Mouse (Mus musculus) forebrain, embryonic 12.5 days (tissue): ENCODE measurements around the gene Sh2d3c. TPM values are rescaled to one million over a fixed set of nuclear protein-coding genes. Genes with fewer than 3 reads are reported as not detected.

Source experiments
- ATAC-seq: fragments of 200-750 bp; cut with Nextera tagmentation; 2 replicates; pipeline ENCODE4 v1.8.0; 2017; ENCODE audit warnings: moderate TSS enrichment; ENCODE audit not compliant: low FRiP score
- H3K27ac ChIP-seq: fragments of 300-500 bp; sonication (generic); 2 replicates; pipeline ENCODE4 v1.5.1; 2016; ENCODE audit warnings: mild to moderate bottlenecking
- H3K27me3 ChIP-seq: fragments of 300-500 bp; sonication (generic); 2 replicates; pipeline ENCODE4 v1.6.1; 2016; ENCODE audit warnings: mild to moderate bottlenecking
- H3K36me3 ChIP-seq: fragments of 300-500 bp; sonication (generic); replicated peaks from 2 replicates; pipeline ENCODE4 v1.6.1; 2016; ENCODE audit warnings: mild to moderate bottlenecking
- H3K4me1 ChIP-seq: fragments of 300-500 bp; sonication (generic); 2 replicates; pipeline ENCODE4 v1.6.1; 2016
- H3K4me2 ChIP-seq: fragments of 300-500 bp; sonication (generic); 2 replicates; pipeline ENCODE4 v1.6.1; 2016; ENCODE audit warnings: mild to moderate bottlenecking, moderate library complexity
- H3K4me3 ChIP-seq: fragments of 300-500 bp; sonication (generic); replicated peaks from 2 replicates; pipeline ENCODE4 v1.5.1; 2016; ENCODE audit warnings: mild to moderate bottlenecking
- H3K9ac ChIP-seq: fragments of 300-500 bp; sonication (generic); 2 replicates; pipeline ENCODE4 v1.6.1; 2016; ENCODE audit warnings: mild to moderate bottlenecking
- H3K9me3 ChIP-seq: fragments of 300-500 bp; sonication (generic); 2 replicates; pipeline ENCODE4 v1.6.1; 2016
- WGBS: fragments of 180-500 bp; shearing (Covaris S2); methylation state at CpG from one replicate; pipeline ENCODE4 v1.1.7; 2016; 5-methylcytosine and 5-hydroxymethylcytosine counted together
- polyA plus RNA-seq: library from polyadenylated mRNA; unstranded; fragments of >200 nt; fragmentation: Nextera tagmentation; extraction: Ambion mirVana; gene quantifications from 2 replicates; pipeline ENCODE4 v1.2.1, GENCODE M21; 2016

Sh2d3c gene
- polyA plus RNA-seq, 1 experiment from 2014 or later: 30.1 TPM

GRCm38 (mm10) chr2:32703046-32703445 lies 17.8 kb upstream of the Sh2d3c start:
- Histone ChIP-seq H3K27ac (no peak overlapping the region), H3K27me3 (no peaks in the 10 kb centered on the region), H3K9ac (no peak overlapping the region), H3K36me3 (peaks cover 51% of the 10 kb centered on the region), H3K4me2 (no peak overlapping the region), H3K4me1 (no peaks in the 10 kb centered on the region), H3K4me3 (no peak overlapping the region), H3K9me3 (no peaks in the 10 kb centered on the region)
- whole genome bisulfite sequencing: 94% methylated on average over 8 of the region's 8 CpGs
- ATAC-seq: no peak

GRCm38 (mm10) chr2:32704021-32704421 lies 16.8 kb upstream of the Sh2d3c start, which contains the start of gene Fpgs:
TSS of gene Fpgs (minus strand) at chr2:32704145.
- Histone ChIP-seq H3K4me3 (no peak within 1 kb of the TSS), H3K9me3 (no peaks in the 10 kb centered on the region), H3K4me1 (no peaks in the 10 kb centered on the region), H3K36me3 (peaks cover 61% of the 10 kb centered on the region), H3K27ac (no peak within 1 kb of the TSS), H3K27me3 (no peaks in the 10 kb centered on the region), H3K9ac (no peak within 1 kb of the TSS), H3K4me2 (no peak within 1 kb of the TSS)
- ATAC-seq: no peak
- WGBS: 75% methylated on average over 2 of the region's 2 CpGs

GRCm38 (mm10) chr2:32705018-32705417 lies 15.8 kb upstream of the Sh2d3c start:
- Histone ChIP-seq H3K9me3 (no peaks in the 10 kb centered on the region), H3K27ac (no peak overlapping the region), H3K27me3 (no peaks in the 10 kb centered on the region), H3K9ac (no peak overlapping the region), H3K4me3 (no peak overlapping the region), H3K4me1 (no peaks in the 10 kb centered on the region), H3K36me3 (peaks cover 71% of the 10 kb centered on the region), H3K4me2 (no peak overlapping the region)
- WGBS: 95% methylated on average over 7 of the region's 7 CpGs
- no peak for ATAC-seq

GRCm38 (mm10) chr2:32706971-32707370 lies 13.9 kb upstream of the Sh2d3c start:
- H3K27ac ChIP-seq: no peak overlapping the region
- no peak overlapping the region for H3K9ac ChIP-seq
- no peak overlapping the region for H3K4me2 ChIP-seq
- H3K36me3 ChIP-seq: peaks cover 78% of the 10 kb centered on the region
- no peaks in the 10 kb centered on the region for H3K9me3 ChIP-seq
- ATAC-seq: no peak
- H3K4me3 ChIP-seq: no peak overlapping the region
- WGBS: 93% methylated on average over 6 of the region's 6 CpGs
- no peaks in the 10 kb centered on the region for H3K27me3 ChIP-seq
- peaks cover 10% of the 10 kb centered on the region for H3K4me1 ChIP-seq

- H3K9ac ChIP-seq: no peak overlapping the region
- no peak overlapping the region for H3K4me3 ChIP-seq
- no peak for ATAC-seq
- no peaks in the 10 kb centered on the region for H3K9me3 ChIP-seq
- H3K27ac ChIP-seq: no peak overlapping the region
- WGBS: 38% methylated on average over 3 of the region's 3 CpGs
- H3K27me3 ChIP-seq: no peaks in the 10 kb centered on the region
- peaks cover 72% of the 10 kb centered on the region for H3K36me3 ChIP-seq
- peaks cover 12% of the 10 kb centered on the region for H3K4me1 ChIP-seq
- H3K4me2 ChIP-seq: no peak overlapping the region
Observed at GRCm38 (mm10) chr2:32708643-32709042, 12.2 kb upstream of the Sh2d3c start.

GRCm38 (mm10) chr2:32709521-32710137 lies 11.2 kb upstream of the Sh2d3c start:
- Histone ChIP-seq H3K27ac (no peak overlapping the region), H3K4me2 (no peak overlapping the region), H3K27me3 (no peaks in the 10 kb centered on the region), H3K9me3 (no peaks in the 10 kb centered on the region), H3K4me1 (peaks cover 20% of the 10 kb centered on the region), H3K36me3 (peaks cover 62% of the 10 kb centered on the region), H3K4me3 (no peak overlapping the region), H3K9ac (no peak overlapping the region)
- WGBS: 92% methylated on average over 20 of the region's 20 CpGs
- ATAC-seq: no peak

- WGBS: 89% methylated on average over 5 of the region's 5 CpGs
- Histone ChIP-seq H3K9ac (no peak overlapping the region), H3K9me3 (no peaks in the 10 kb centered on the region), H3K27me3 (no peaks in the 10 kb centered on the region), H3K27ac (no peak overlapping the region), H3K4me3 (no peak overlapping the region), H3K36me3 (peaks cover 54% of the 10 kb centered on the region), H3K4me1 (peaks cover 20% of the 10 kb centered on the region), H3K4me2 (no peak overlapping the region)
- ATAC-seq: no peak
Observed at GRCm38 (mm10) chr2:32710425-32710824, 10.4 kb upstream of the Sh2d3c start.

- Histone ChIP-seq H3K9ac (peak overlapping the region; percentile 93), H3K4me2 (peak overlapping the region; percentile 96), H3K27ac (0 out of 2 replicates have a peak overlapping the region, but pooled peaks have one; percentile 99), H3K27me3 (no peaks in the 10 kb centered on the region), H3K9me3 (no peaks in the 10 kb centered on the region), H3K4me1 (peaks cover 20% of the 10 kb centered on the region), H3K36me3 (peaks cover 43% of the 10 kb centered on the region), H3K4me3 (peak overlapping the region; percentile 92)
- 30% methylated on average over 9 of the region's 9 CpGs for WGBS
- no peak for ATAC-seq
Observed at GRCm38 (mm10) chr2:32711301-32712056, 9.4 kb upstream of the Sh2d3c start.

- WGBS: under 1% methylated on average over 41 of the region's 41 CpGs
- Histone ChIP-seq H3K4me2 (peak overlapping the region; percentile 96), H3K9me3 (no peaks in the 10 kb centered on the region), H3K4me3 (peak overlapping the region; percentile 92), H3K27me3 (no peaks in the 10 kb centered on the region), H3K9ac (peak overlapping the region; percentile 93), H3K36me3 (peaks cover 37% of the 10 kb centered on the region), H3K4me1 (peaks cover 20% of the 10 kb centered on the region), H3K27ac (peak overlapping the region; percentile 99)
- ATAC-seq: peak; percentile 50
Observed at GRCm38 (mm10) chr2:32712108-32712551, 8.7 kb upstream of the Sh2d3c start.

- Histone ChIP-seq H3K4me3 (peak overlapping the region; percentile 92), H3K4me2 (peak overlapping the region; percentile 96), H3K27me3 (no peaks in the 10 kb centered on the region), H3K36me3 (peaks cover 32% of the 10 kb centered on the region), H3K9me3 (no peaks in the 10 kb centered on the region), H3K9ac (peak overlapping the region; percentile 93), H3K27ac (peak overlapping the region; percentile 99), H3K4me1 (peaks cover 20% of the 10 kb centered on the region)
- WGBS: 0% methylated on average over 26 of the region's 44 CpGs
- peak; percentile 91 for ATAC-seq
Observed at GRCm38 (mm10) chr2:32712586-32712933, 8.3 kb upstream of the Sh2d3c start.

- Histone ChIP-seq H3K9ac (peak within 1 kb of the TSS; percentile 93), H3K4me1 (peaks cover 20% of the 10 kb centered on the region), H3K27ac (peak within 1 kb of the TSS; percentile 99), H3K4me2 (peak within 1 kb of the TSS; percentile 96), H3K9me3 (no peaks in the 10 kb centered on the region), H3K4me3 (peak within 1 kb of the TSS; percentile 92), H3K36me3 (peaks cover 26% of the 10 kb centered on the region), H3K27me3 (no peaks in the 10 kb centered on the region)
- under 1% methylated on average over 58 of the region's 79 CpGs for WGBS
- peak; percentile 89 for ATAC-seq
Observed at GRCm38 (mm10) chr2:32712934-32713817, 7.7 kb upstream of the Sh2d3c start, which contains the start of gene Cdk9. TSS of gene Cdk9 (minus strand) at chr2:32713076.
